Mouse (Mus musculus): ENCODE results near the gene Rere. TPM values are rescaled to one million over a fixed set of nuclear protein-coding genes. Genes with fewer than 3 reads are reported as not detected.

The Rere gene
- polyA plus RNA-seq, 1 experiment from 2014 or later: 23.1 TPM

- no peaks in the 10 kb centered on the region for H3K36me3 ChIP-seq (ENCODE audit: control insufficient read depth, insufficient read depth, low read length)
- peak overlapping the region; percentile 52 for H3K27ac ChIP-seq (ENCODE audit: low read length)
- peak; percentile 88 for ATAC-seq (ENCODE audit: insufficient read depth, low FRiP score)
- WGBS: 68% methylated on average over 5 of the region's 5 CpGs
- no peaks in the 10 kb centered on the region for H3K9me3 ChIP-seq (replicated peaks; ENCODE audit: control insufficient read depth, low read length)
- H3K9ac ChIP-seq (ENCODE audit: low read length): no peak overlapping the region
- no peaks in the 10 kb centered on the region for H3K27me3 ChIP-seq (ENCODE audit: control insufficient read depth, insufficient read depth, low read length)
- H3K4me1 ChIP-seq (ENCODE audit: control insufficient read depth, insufficient read depth, low read length): peaks cover 17% of the 10 kb centered on the region; the same call in 1 of the 2 replicates
- no peak overlapping the region for H3K4me3 ChIP-seq (replicated peaks; ENCODE audit: low read length)
- no peak overlapping the region for H3K4me2 ChIP-seq (ENCODE audit: low read depth, low read length)
Observed at GRCm38 (mm10) chr4:150518826-150519225, 237.4 kb downstream of the Rere start.

GRCm38 (mm10) chr4:150520069-150520468, 238.6 kb downstream of the Rere start:
- H3K27me3 ChIP-seq (ENCODE audit: control insufficient read depth, insufficient read depth, low read length): no peaks in the 10 kb centered on the region
- no peaks in the 10 kb centered on the region for H3K36me3 ChIP-seq (ENCODE audit: control insufficient read depth, insufficient read depth, low read length)
- H3K4me2 ChIP-seq (ENCODE audit: low read depth, low read length): no peak overlapping the region
- no peak overlapping the region for H3K4me3 ChIP-seq (replicated peaks; ENCODE audit: low read length)
- H3K4me1 ChIP-seq (ENCODE audit: control insufficient read depth, insufficient read depth, low read length): peaks cover 17% of the 10 kb centered on the region; the same call in 1 of the 2 replicates
- no peak for ATAC-seq (ENCODE audit: insufficient read depth, low FRiP score)
- no peaks in the 10 kb centered on the region for H3K9me3 ChIP-seq (replicated peaks; ENCODE audit: control insufficient read depth, low read length)
- 79% methylated on average over 1 of the region's 1 CpGs for WGBS
- no peak overlapping the region for H3K9ac ChIP-seq (ENCODE audit: low read length)
- H3K27ac ChIP-seq (ENCODE audit: low read length): no peak overlapping the region

- Histone ChIP-seq H3K4me1 (ENCODE audit: control insufficient read depth, insufficient read depth, low read length) (peaks cover 13% of the 10 kb centered on the region; the same call in 1 of the 2 replicates), H3K9me3 (replicated peaks; ENCODE audit: control insufficient read depth, low read length) (no peaks in the 10 kb centered on the region), H3K36me3 (ENCODE audit: control insufficient read depth, insufficient read depth, low read length) (no peaks in the 10 kb centered on the region), H3K27ac (ENCODE audit: low read length) (no peak overlapping the region), H3K27me3 (ENCODE audit: control insufficient read depth, insufficient read depth, low read length) (no peaks in the 10 kb centered on the region), H3K9ac (ENCODE audit: low read length) (no peak overlapping the region), H3K4me2 (ENCODE audit: low read depth, low read length) (no peak overlapping the region), H3K4me3 (replicated peaks; ENCODE audit: low read length) (no peak overlapping the region)
- ATAC-seq (ENCODE audit: insufficient read depth, low FRiP score): no peak
- 59% methylated on average over 5 of the region's 5 CpGs for WGBS
Observed at GRCm38 (mm10) chr4:150522425-150522824, 241.0 kb downstream of the Rere start.

GRCm38 (mm10) chr4:150523351-150523750, 241.9 kb downstream of the Rere start:
- 0 out of 2 replicates have a peak, but pooled peaks have one; percentile 16 for ATAC-seq (ENCODE audit: insufficient read depth, low FRiP score)
- Histone ChIP-seq H3K27me3 (ENCODE audit: control insufficient read depth, insufficient read depth, low read length) (no peaks in the 10 kb centered on the region), H3K4me3 (replicated peaks; ENCODE audit: low read length) (no peak overlapping the region), H3K4me2 (ENCODE audit: low read depth, low read length) (no peak overlapping the region), H3K9ac (ENCODE audit: low read length) (no peak overlapping the region), H3K9me3 (replicated peaks; ENCODE audit: control insufficient read depth, low read length) (no peaks in the 10 kb centered on the region), H3K4me1 (ENCODE audit: control insufficient read depth, insufficient read depth, low read length) (peaks cover 6% of the 10 kb centered on the region; the same call in 1 of the 2 replicates), H3K27ac (ENCODE audit: low read length) (no peak overlapping the region), H3K36me3 (ENCODE audit: control insufficient read depth, insufficient read depth, low read length) (no peaks in the 10 kb centered on the region)

GRCm38 (mm10) chr4:150526269-150526668, 244.8 kb downstream of the Rere start:
- Histone ChIP-seq H3K4me1 (ENCODE audit: control insufficient read depth, insufficient read depth, low read length) (no peaks in the 10 kb centered on the region), H3K9me3 (replicated peaks; ENCODE audit: control insufficient read depth, low read length) (no peaks in the 10 kb centered on the region), H3K4me3 (replicated peaks; ENCODE audit: low read length) (no peak overlapping the region), H3K27ac (ENCODE audit: low read length) (no peak overlapping the region), H3K27me3 (ENCODE audit: control insufficient read depth, insufficient read depth, low read length) (no peaks in the 10 kb centered on the region), H3K4me2 (ENCODE audit: low read depth, low read length) (no peak overlapping the region), H3K9ac (ENCODE audit: low read length) (no peak overlapping the region), H3K36me3 (ENCODE audit: control insufficient read depth, insufficient read depth, low read length) (peaks cover 5% of the 10 kb centered on the region; the same call in 1 of the 2 replicates)
- no peak for ATAC-seq (ENCODE audit: insufficient read depth, low FRiP score)
- WGBS: 73% methylated on average over 1 of the region's 1 CpGs

- H3K4me3 ChIP-seq (replicated peaks; ENCODE audit: low read length): no peak overlapping the region
- no peaks in the 10 kb centered on the region for H3K9me3 ChIP-seq (replicated peaks; ENCODE audit: control insufficient read depth, low read length)
- ATAC-seq (ENCODE audit: insufficient read depth, low FRiP score): no peak
- H3K27me3 ChIP-seq (ENCODE audit: control insufficient read depth, insufficient read depth, low read length): no peaks in the 10 kb centered on the region
- peaks cover 5% of the 10 kb centered on the region; the same call in 1 of the 2 replicates for H3K36me3 ChIP-seq (ENCODE audit: control insufficient read depth, insufficient read depth, low read length)
- no peaks in the 10 kb centered on the region for H3K4me1 ChIP-seq (ENCODE audit: control insufficient read depth, insufficient read depth, low read length)
- H3K27ac ChIP-seq (ENCODE audit: low read length): no peak overlapping the region
- H3K9ac ChIP-seq (ENCODE audit: low read length): no peak overlapping the region
- no peak overlapping the region for H3K4me2 ChIP-seq (ENCODE audit: low read depth, low read length)
- 91% methylated on average over 1 of the region's 1 CpGs for WGBS
Observed at GRCm38 (mm10) chr4:150528426-150528825, 247.0 kb downstream of the Rere start.

GRCm38 (mm10) chr4:150528846-150529245, 247.4 kb downstream of the Rere start:
- Histone ChIP-seq H3K4me1 (ENCODE audit: control insufficient read depth, insufficient read depth, low read length) (no peaks in the 10 kb centered on the region), H3K36me3 (ENCODE audit: control insufficient read depth, insufficient read depth, low read length) (peaks cover 5% of the 10 kb centered on the region; the same call in 1 of the 2 replicates), H3K27me3 (ENCODE audit: control insufficient read depth, insufficient read depth, low read length) (no peaks in the 10 kb centered on the region), H3K9me3 (replicated peaks; ENCODE audit: control insufficient read depth, low read length) (no peaks in the 10 kb centered on the region), H3K27ac (ENCODE audit: low read length) (no peak overlapping the region), H3K9ac (ENCODE audit: low read length) (no peak overlapping the region), H3K4me2 (ENCODE audit: low read depth, low read length) (no peak overlapping the region), H3K4me3 (replicated peaks; ENCODE audit: low read length) (no peak overlapping the region)
- WGBS: 86% methylated on average over 5 of the region's 5 CpGs
- ATAC-seq (ENCODE audit: insufficient read depth, low FRiP score): no peak

GRCm38 (mm10) chr4:150531869-150532268, 250.4 kb downstream of the Rere start:
- Histone ChIP-seq H3K4me3 (replicated peaks; ENCODE audit: low read length) (no peak overlapping the region), H3K4me1 (ENCODE audit: control insufficient read depth, insufficient read depth, low read length) (peaks cover 1% of the 10 kb centered on the region; the same call in 1 of the 2 replicates), H3K36me3 (ENCODE audit: control insufficient read depth, insufficient read depth, low read length) (peaks cover 5% of the 10 kb centered on the region; the same call in 1 of the 2 replicates), H3K9ac (ENCODE audit: low read length) (no peak overlapping the region), H3K27ac (ENCODE audit: low read length) (0 out of 2 replicates have a peak overlapping the region, but pooled peaks have one; percentile 12), H3K4me2 (ENCODE audit: low read depth, low read length) (no peak overlapping the region), H3K9me3 (replicated peaks; ENCODE audit: control insufficient read depth, low read length) (no peaks in the 10 kb centered on the region), H3K27me3 (ENCODE audit: control insufficient read depth, insufficient read depth, low read length) (no peaks in the 10 kb centered on the region)
- 61% methylated on average over 7 of the region's 7 CpGs for WGBS
- no peak for ATAC-seq (ENCODE audit: insufficient read depth, low FRiP score)

GRCm38 (mm10) chr4:150536821-150537510, 255.5 kb downstream of the Rere start:
- no peak overlapping the region for H3K4me2 ChIP-seq (ENCODE audit: low read depth, low read length)
- H3K36me3 ChIP-seq (ENCODE audit: control insufficient read depth, insufficient read depth, low read length): no peaks in the 10 kb centered on the region
- H3K9me3 ChIP-seq (replicated peaks; ENCODE audit: control insufficient read depth, low read length): no peaks in the 10 kb centered on the region
- H3K27ac ChIP-seq (ENCODE audit: low read length): peak overlapping the region; percentile 64
- no peak overlapping the region for H3K9ac ChIP-seq (ENCODE audit: low read length)
- H3K4me3 ChIP-seq (replicated peaks; ENCODE audit: low read length): no peak overlapping the region
- 47% methylated on average over 3 of the region's 3 CpGs for WGBS
- H3K27me3 ChIP-seq (ENCODE audit: control insufficient read depth, insufficient read depth, low read length): no peaks in the 10 kb centered on the region
- H3K4me1 ChIP-seq (ENCODE audit: control insufficient read depth, insufficient read depth, low read length): peaks cover 6% of the 10 kb centered on the region; the same call in 1 of the 2 replicates
- 0 out of 2 replicates have a peak, but pooled peaks have one; percentile 33 for ATAC-seq (ENCODE audit: insufficient read depth, low FRiP score)

Data from stomach, embryonic 16.5 days (tissue).